Mouse (Mus musculus) limb, embryonic 15.5 days (tissue): ENCODE results near the gene Taar5. TPM values are rescaled to one million over a fixed set of nuclear protein-coding genes. Genes with fewer than 3 reads are reported as not detected.

Experiments
- ATAC-seq: fragments of 200-750 bp; cut with Nextera tagmentation; 2 replicates; pipeline ENCODE4 v1.8.0; 2017; ENCODE audit warnings: low read depth, moderate TSS enrichment; ENCODE audit not compliant: insufficient number of reproducible peaks, low FRiP score, low TSS enrichment
- H3K27ac ChIP-seq: fragments of 300-500 bp; sonication (generic); 2 replicates; pipeline ENCODE4 v1.5.1; 2015; ENCODE audit warnings: moderate library complexity, mild to moderate bottlenecking, inconsistent platforms
- H3K27me3 ChIP-seq: fragments of 300-500 bp; sonication (generic); 2 replicates; pipeline ENCODE4 v1.6.1; 2015; ENCODE audit warnings: inconsistent platforms
- H3K36me3 ChIP-seq: fragments of 300-500 bp; sonication (generic); 2 replicates; pipeline ENCODE4 v1.6.1; 2015; ENCODE audit warnings: inconsistent platforms
- H3K4me1 ChIP-seq: fragments of 300-500 bp; sonication (generic); 2 replicates; pipeline ENCODE4 v1.6.1; 2015; ENCODE audit warnings: inconsistent platforms
- H3K4me2 ChIP-seq: fragments of 300-500 bp; sonication (generic); 2 replicates; pipeline ENCODE4 v1.6.1; 2015; ENCODE audit warnings: mild to moderate bottlenecking, inconsistent platforms
- H3K4me3 ChIP-seq: fragments of 300-500 bp; sonication (generic); 2 replicates; pipeline ENCODE4 v1.5.1; 2015; ENCODE audit warnings: mild to moderate bottlenecking, inconsistent platforms
- H3K9ac ChIP-seq: fragments of 300-500 bp; sonication (generic); 2 replicates; pipeline ENCODE4 v1.6.1; 2015; ENCODE audit warnings: inconsistent platforms
- H3K9me3 ChIP-seq: fragments of 300-500 bp; sonication (generic); 2 replicates; pipeline ENCODE4 v1.6.1; 2016; ENCODE audit warnings: inconsistent platforms
- WGBS: fragments of 180-500 bp; shearing (Covaris S2); methylation state at CpG from one replicate; pipeline ENCODE4 v1.1.7; 2015; 5-methylcytosine and 5-hydroxymethylcytosine counted together
- polyA plus RNA-seq: library from polyadenylated mRNA; unstranded; fragments of >200 nt; fragmentation: Nextera tagmentation; extraction: Ambion mirVana; gene quantifications from 2 replicates; pipeline ENCODE4 v1.2.1, GENCODE M21; 2015

Taar5 gene
- polyA plus RNA-seq = not detected in 2 replicates

DNA sequence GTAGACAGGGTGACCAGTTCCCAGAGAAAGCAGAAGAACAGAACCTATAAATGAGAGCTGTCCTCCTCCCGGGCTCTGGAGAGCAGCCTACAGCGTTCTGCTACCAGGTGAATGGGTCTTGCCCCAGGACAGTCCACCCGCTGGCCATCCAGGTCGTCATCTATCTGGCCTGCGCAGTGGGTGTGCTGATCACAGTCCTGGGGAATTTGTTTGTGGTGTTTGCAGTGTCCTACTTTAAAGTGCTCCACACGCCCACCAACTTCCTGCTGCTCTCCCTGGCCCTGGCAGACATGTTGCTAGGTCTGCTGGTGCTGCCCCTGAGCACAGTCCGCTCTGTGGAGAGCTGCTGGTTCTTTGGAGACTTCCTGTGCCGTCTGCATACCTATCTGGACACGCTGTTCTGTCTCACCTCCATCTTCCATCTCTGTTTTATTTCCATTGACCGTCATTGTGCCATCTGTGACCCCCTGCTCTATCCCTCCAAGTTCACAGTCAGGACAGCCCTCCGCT lies at the start of gene Taar5:
Gene Taar5 (plus strand): TSS at position 51 of the 510 bp plus-strand sequence.
- Histone ChIP-seq H3K27me3 (no peaks in the 10 kb centered on the region), H3K9ac (no peak within 1 kb of the TSS), H3K36me3 (no peaks in the 10 kb centered on the region), H3K4me1 (no peaks in the 10 kb centered on the region), H3K4me3 (no peak within 1 kb of the TSS), H3K4me2 (no peak within 1 kb of the TSS), H3K27ac (no peak within 1 kb of the TSS), H3K9me3 (no peaks in the 10 kb centered on the region)
- no peak for ATAC-seq
- WGBS = 87% methylated on average over 11 of the region's 11 CpGs

DNA sequence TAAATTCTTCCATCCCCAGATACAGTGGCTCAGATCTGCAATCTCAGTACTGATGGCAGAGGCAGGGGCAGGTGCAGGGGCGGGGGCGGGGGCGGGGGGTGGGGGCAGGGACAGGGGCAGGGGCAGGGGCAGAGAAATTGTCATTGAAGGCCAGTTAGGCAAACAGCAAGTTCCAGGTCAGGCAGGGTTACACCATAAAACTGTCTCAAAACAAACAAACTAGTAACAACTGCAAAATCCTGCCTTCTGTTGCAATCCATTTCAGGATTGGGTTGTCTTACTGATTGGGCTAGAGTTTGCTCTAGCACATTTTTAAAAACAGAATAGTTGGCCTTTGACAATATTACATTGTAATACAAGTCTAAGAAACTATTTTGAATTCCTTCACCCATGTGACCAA lies 48.0 kb upstream of the Taar5 start:
- Histone ChIP-seq H3K4me3 (no peak overlapping the region), H3K9ac (no peak overlapping the region), H3K27me3 (no peaks in the 10 kb centered on the region), H3K4me1 (no peaks in the 10 kb centered on the region), H3K36me3 (no peaks in the 10 kb centered on the region), H3K27ac (no peak overlapping the region), H3K4me2 (no peak overlapping the region), H3K9me3 (no peaks in the 10 kb centered on the region)
- 53% methylated on average over 3 of the region's 3 CpGs for WGBS
- ATAC-seq = no peak

DNA sequence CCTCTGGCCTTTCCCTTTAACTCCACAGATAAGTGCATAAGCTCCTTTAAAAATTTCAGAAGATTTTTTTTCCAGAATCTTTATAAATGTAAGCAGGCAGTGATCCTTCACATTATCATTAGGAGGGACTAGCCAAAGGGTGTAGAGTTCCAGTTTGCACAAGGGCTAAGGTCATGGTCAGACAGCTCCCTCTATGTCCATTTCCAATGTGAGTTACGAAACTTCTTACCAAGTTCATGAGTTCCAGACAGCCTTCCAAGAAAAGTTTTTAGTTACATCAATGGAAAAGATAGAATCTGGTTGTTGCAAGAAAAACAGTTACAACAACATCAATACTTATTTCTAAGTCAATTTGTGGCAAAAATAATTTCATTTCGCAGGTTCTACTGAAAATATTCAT lies 46.6 kb upstream of the Taar5 start:
- Histone ChIP-seq H3K4me3 (no peak overlapping the region), H3K9ac (no peak overlapping the region), H3K4me1 (no peaks in the 10 kb centered on the region), H3K27ac (no peak overlapping the region), H3K27me3 (no peaks in the 10 kb centered on the region), H3K36me3 (no peaks in the 10 kb centered on the region), H3K4me2 (no peak overlapping the region), H3K9me3 (no peaks in the 10 kb centered on the region)
- ATAC-seq = no peak
- 89% methylated on average over 2 of the region's 2 CpGs for whole genome bisulfite sequencing

DNA sequence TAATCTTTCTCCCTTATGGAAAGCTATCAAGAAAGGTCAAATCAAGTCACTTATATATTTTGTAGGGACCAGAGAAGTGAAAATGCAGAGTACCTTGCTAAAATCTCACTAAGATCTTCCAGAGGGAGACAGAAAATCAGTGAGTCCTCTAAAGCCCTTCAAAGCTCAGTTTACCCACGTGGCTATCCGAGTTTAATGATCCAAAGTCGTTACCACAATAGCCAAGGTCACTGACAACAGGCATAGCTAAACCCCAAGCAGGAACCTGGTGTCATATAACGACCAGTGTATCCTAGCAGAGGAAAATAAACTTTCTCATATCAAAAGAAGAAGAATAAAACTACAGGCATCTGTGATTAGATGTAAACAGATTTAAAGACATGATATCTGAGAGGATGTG lies 32.9 kb upstream of the Taar5 start:
- no peaks in the 10 kb centered on the region for H3K4me1 ChIP-seq
- no peak for ATAC-seq
- no peaks in the 10 kb centered on the region for H3K36me3 ChIP-seq
- WGBS = 27% methylated on average over 4 of the region's 4 CpGs
- H3K4me2 ChIP-seq = no peak overlapping the region
- no peak overlapping the region for H3K4me3 ChIP-seq
- no peak overlapping the region for H3K27ac ChIP-seq
- no peak overlapping the region for H3K9ac ChIP-seq
- no peaks in the 10 kb centered on the region for H3K27me3 ChIP-seq
- H3K9me3 ChIP-seq = no peaks in the 10 kb centered on the region

DNA sequence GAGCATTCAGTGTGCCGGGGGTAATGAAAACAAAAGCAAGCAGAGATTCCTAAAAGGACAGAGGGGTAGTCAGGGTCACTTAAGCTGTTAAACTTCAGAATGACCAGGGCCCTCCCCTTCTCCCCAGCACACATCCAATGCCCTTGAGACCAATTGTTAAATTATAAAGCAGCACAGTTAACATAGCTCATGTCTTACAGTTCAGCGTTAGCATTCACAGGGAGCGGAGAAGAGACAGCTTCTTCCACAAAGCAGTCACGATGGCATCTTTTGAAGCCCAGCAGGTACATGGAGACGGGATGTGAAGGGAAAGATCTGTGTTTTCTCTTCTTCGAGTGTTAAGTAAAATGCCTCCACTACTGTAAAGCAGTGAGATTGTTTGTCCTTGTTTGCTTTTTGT lies 32.2 kb upstream of the Taar5 start, which contains the start of gene Taar2:
Gene Taar2 (plus strand): TSS at position 261 of the 400 bp plus-strand sequence.
- no peaks in the 10 kb centered on the region for H3K27me3 ChIP-seq
- 56% methylated on average over 6 of the region's 6 CpGs for WGBS
- H3K36me3 ChIP-seq = no peaks in the 10 kb centered on the region
- no peak for ATAC-seq
- H3K9me3 ChIP-seq = no peaks in the 10 kb centered on the region
- H3K27ac ChIP-seq = no peak within 1 kb of the TSS
- no peak within 1 kb of the TSS for H3K4me2 ChIP-seq
- no peak within 1 kb of the TSS for H3K9ac ChIP-seq
- H3K4me1 ChIP-seq = no peaks in the 10 kb centered on the region
- no peak within 1 kb of the TSS for H3K4me3 ChIP-seq

DNA sequence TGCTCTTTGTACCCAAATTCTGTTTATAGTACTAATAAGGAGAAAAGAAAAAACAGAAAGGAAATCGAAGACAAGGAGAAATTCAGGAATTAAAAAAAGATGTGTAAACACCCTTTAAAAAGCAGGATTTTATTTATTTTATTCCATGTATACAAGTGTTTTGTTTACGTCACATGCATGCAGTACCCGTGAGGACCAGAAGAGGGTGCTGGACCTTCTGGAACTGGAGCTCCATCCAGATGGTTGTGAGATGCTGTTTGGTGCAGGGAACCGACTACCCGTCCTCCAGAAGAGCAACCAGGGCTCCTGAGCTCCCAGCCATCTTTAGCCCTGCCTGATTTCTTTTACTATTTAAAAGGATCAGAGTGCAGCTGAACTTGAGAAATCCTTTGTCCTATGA lies 28.0 kb upstream of the Taar5 start:
- Histone ChIP-seq H3K4me1 (no peaks in the 10 kb centered on the region), H3K9ac (no peak overlapping the region), H3K4me3 (no peak overlapping the region), H3K9me3 (no peaks in the 10 kb centered on the region), H3K27me3 (no peaks in the 10 kb centered on the region), H3K27ac (no peak overlapping the region), H3K4me2 (no peak overlapping the region), H3K36me3 (no peaks in the 10 kb centered on the region)
- ATAC-seq = no peak
- 78% methylated on average over 5 of the region's 5 CpGs for whole genome bisulfite sequencing

DNA sequence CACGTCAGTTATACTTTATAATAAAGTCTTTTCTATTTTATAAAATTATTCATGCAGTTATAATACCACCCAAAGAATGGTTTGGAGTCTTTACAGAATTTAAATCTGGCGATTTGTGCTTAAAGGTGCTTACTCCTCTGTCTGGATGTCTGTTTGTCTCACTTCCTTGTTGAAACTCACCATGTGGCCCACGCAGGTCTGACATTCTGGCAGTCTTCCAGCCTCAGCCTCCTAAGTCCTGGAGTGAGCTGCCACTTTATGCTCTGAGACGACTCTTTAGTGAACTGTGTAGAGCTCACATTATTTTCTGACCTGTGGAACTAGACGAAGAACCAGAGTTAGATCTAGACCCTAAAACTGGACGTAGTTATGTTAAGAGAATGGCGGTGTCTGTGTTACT lies 22.5 kb upstream of the Taar5 start:
- no peak overlapping the region for H3K4me3 ChIP-seq
- no peak for ATAC-seq
- no peaks in the 10 kb centered on the region for H3K36me3 ChIP-seq
- H3K4me2 ChIP-seq = no peak overlapping the region
- no peaks in the 10 kb centered on the region for H3K27me3 ChIP-seq
- no peaks in the 10 kb centered on the region for H3K4me1 ChIP-seq
- H3K9ac ChIP-seq = no peak overlapping the region
- H3K27ac ChIP-seq = no peak overlapping the region
- 56% methylated on average over 7 of the region's 7 CpGs for WGBS
- no peaks in the 10 kb centered on the region for H3K9me3 ChIP-seq

DNA sequence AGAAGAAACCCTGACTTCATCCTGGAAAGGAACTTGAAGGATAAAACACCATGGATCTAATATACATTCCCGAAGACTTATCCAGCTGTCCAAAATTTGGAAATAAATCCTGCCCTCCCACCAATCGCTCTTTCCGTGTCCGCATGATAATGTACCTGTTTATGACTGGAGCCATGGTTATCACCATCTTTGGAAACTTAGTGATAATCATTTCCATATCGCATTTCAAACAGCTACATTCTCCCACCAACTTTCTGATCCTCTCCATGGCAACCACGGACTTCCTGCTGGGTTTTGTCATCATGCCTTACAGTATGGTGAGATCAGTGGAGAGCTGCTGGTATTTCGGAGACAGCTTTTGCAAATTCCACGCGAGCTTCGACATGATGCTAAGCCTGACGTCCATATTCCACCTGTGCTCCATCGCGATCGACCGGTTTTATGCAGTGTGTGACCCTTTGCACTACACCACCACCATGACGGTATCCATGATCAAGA lies 20.9 kb upstream of the Taar5 start, which contains the start of gene Taar3:
Gene Taar3 (plus strand): TSS at position 51 of the 498 bp plus-strand sequence.
- H3K4me1 ChIP-seq = no peaks in the 10 kb centered on the region
- H3K4me2 ChIP-seq = no peak within 1 kb of the TSS
- H3K27ac ChIP-seq = no peak within 1 kb of the TSS
- H3K4me3 ChIP-seq = no peak within 1 kb of the TSS
- 80% methylated on average over 16 of the region's 16 CpGs for WGBS
- H3K9ac ChIP-seq = no peak within 1 kb of the TSS
- ATAC-seq = no peak
- no peaks in the 10 kb centered on the region for H3K27me3 ChIP-seq
- no peaks in the 10 kb centered on the region for H3K9me3 ChIP-seq
- H3K36me3 ChIP-seq = no peaks in the 10 kb centered on the region

DNA sequence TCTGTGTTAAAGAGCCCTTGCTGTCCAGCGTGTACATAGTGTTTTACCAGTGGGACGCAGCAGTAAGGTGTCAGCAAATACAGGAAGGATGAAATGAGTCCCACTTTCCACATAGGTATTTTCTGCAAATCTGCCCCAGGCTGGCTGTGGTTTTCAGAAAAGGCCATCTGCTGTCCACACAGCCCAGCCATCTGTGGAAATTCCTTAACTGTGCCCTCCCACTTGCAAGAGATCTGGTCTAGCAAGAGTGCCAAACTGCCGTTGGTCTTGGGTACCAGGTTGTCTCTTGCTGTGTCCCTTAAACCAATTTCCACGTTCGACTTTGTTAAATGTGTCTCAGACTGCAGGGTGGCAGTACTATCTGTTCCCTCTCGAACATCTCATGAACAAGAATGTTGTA lies 18.8 kb upstream of the Taar5 start:
- Histone ChIP-seq H3K4me1 (no peaks in the 10 kb centered on the region), H3K27ac (no peak overlapping the region), H3K4me3 (no peak overlapping the region), H3K36me3 (no peaks in the 10 kb centered on the region), H3K9me3 (no peaks in the 10 kb centered on the region), H3K27me3 (no peaks in the 10 kb centered on the region), H3K4me2 (no peak overlapping the region), H3K9ac (no peak overlapping the region)
- WGBS = 74% methylated on average over 6 of the region's 6 CpGs
- no peak for ATAC-seq

DNA sequence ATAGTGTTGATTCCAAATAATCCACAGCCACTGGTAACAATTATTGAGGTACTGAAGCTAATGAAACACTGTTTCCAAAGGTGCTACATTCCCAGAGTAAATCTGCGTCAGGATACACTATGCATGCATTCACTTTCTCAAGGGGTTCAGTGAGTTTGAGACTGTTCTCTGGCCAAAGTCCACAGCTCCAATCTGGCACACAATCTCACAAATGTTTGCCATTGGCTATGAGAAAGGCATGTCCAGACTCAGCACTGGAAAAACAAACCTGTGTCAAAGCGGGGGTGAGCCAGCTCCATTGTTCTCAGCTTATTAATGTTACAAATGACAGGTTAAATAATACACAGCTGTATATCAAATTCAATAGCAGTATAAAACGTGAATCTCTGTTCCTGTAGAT lies 11.4 kb upstream of the Taar5 start:
- 44% methylated on average over 3 of the region's 3 CpGs for WGBS
- Histone ChIP-seq H3K4me3 (no peak overlapping the region), H3K36me3 (no peaks in the 10 kb centered on the region), H3K4me2 (no peak overlapping the region), H3K9me3 (no peaks in the 10 kb centered on the region), H3K27me3 (no peaks in the 10 kb centered on the region), H3K9ac (no peak overlapping the region), H3K27ac (no peak overlapping the region), H3K4me1 (no peaks in the 10 kb centered on the region)
- no peak for ATAC-seq

DNA sequence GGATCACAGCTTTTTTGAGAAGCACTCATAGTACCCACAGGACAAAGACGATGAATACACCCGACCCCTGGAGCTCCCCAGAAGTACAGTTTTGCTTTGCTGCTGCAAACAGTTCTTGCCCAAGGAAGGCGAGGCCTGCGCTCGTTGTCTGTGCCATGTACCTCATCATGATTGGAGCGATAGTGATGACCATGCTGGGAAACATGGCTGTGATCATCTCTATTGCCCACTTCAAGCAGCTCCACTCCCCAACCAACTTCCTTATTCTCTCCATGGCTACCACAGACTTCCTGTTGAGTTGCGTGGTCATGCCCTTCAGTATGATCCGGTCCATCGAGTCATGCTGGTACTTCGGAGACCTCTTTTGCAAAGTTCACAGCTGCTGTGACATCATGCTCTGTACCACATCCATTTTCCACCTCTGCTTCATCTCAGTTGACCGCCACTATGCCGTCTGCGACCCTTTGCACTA lies 10.0 kb upstream of the Taar5 start, which contains the start of gene Taar4:
Gene Taar4 (plus strand): TSS at position 51 of the 472 bp plus-strand sequence.
- Histone ChIP-seq H3K4me3 (no peak within 1 kb of the TSS), H3K27me3 (no peaks in the 10 kb centered on the region), H3K4me2 (no peak within 1 kb of the TSS), H3K9ac (no peak within 1 kb of the TSS), H3K4me1 (no peaks in the 10 kb centered on the region), H3K36me3 (no peaks in the 10 kb centered on the region), H3K27ac (no peak within 1 kb of the TSS), H3K9me3 (no peaks in the 10 kb centered on the region)
- WGBS = 95% methylated on average over 13 of the region's 13 CpGs
- no peak for ATAC-seq

DNA sequence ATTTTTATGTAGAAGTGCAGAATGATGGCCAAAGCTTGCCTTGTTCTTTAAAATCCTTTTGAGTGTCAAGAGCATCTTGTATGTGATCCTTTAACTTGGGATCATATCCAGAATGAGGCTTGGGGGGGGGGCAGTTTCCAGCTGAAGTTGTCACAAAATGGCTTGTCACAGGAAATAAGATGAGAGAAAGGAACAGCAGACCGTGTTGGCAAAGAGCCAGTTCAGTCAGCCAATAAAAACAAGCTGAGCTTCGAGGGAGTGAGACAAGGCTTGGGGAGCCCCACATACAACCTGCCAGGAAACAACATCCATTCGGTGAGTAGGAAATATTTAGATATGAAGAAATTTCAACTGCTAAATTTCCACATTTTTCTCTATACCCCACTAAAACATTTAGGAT lies 7.1 kb upstream of the Taar5 start:
- Histone ChIP-seq H3K4me1 (no peaks in the 10 kb centered on the region), H3K36me3 (no peaks in the 10 kb centered on the region), H3K27me3 (no peaks in the 10 kb centered on the region), H3K9ac (no peak overlapping the region), H3K9me3 (no peaks in the 10 kb centered on the region), H3K27ac (no peak overlapping the region), H3K4me2 (no peak overlapping the region), H3K4me3 (no peak overlapping the region)
- WGBS = 33% methylated on average over 3 of the region's 3 CpGs
- no peak for ATAC-seq
